Mouse (Mus musculus) embryonic facial prominence, embryonic 13.5 days (tissue): ENCODE results near the gene Rusc1. TPM values are rescaled to one million over a fixed set of nuclear protein-coding genes. Genes with fewer than 3 reads are reported as not detected.
A peak's percentile ranks its signal among the peaks of the same experiment; 100 is the strongest.

ENCODE experiments used
- ATAC-seq: fragments of 200-750 bp; cut with Nextera tagmentation; 2 replicates; pipeline ENCODE4 v1.8.0; 2017; ENCODE audit warnings: low read depth; ENCODE audit not compliant: insufficient number of reproducible peaks, insufficient read depth, low FRiP score, low TSS enrichment
- H3K27ac ChIP-seq: fragments of 300-500 bp; sonication (generic); 2 replicates; pipeline ENCODE4 v1.5.1; 2015; ENCODE audit warnings: moderate library complexity, mild to moderate bottlenecking, inconsistent platforms
- H3K27me3 ChIP-seq: fragments of 300-500 bp; sonication (generic); 2 replicates; pipeline ENCODE4 v1.6.1; 2015; ENCODE audit warnings: mild to moderate bottlenecking, inconsistent platforms
- H3K36me3 ChIP-seq: fragments of 300-500 bp; sonication (generic); 2 replicates; pipeline ENCODE4 v1.6.1; 2015; ENCODE audit warnings: mild to moderate bottlenecking, inconsistent platforms
- H3K4me1 ChIP-seq: fragments of 300-500 bp; sonication (generic); 2 replicates; pipeline ENCODE4 v1.6.1; 2015; ENCODE audit warnings: inconsistent platforms
- H3K4me2 ChIP-seq: fragments of 300-500 bp; sonication (generic); 2 replicates; pipeline ENCODE4 v1.6.1; 2015; ENCODE audit warnings: moderate library complexity, mild to moderate bottlenecking, inconsistent platforms
- H3K4me3 ChIP-seq: fragments of 300-500 bp; sonication (generic); 2 replicates; pipeline ENCODE4 v1.5.1; 2015; ENCODE audit warnings: mild to moderate bottlenecking, inconsistent platforms
- H3K9ac ChIP-seq: fragments of 300-500 bp; sonication (generic); 2 replicates; pipeline ENCODE4 v1.6.1; 2015; ENCODE audit warnings: mild to moderate bottlenecking, inconsistent platforms
- H3K9me3 ChIP-seq: fragments of 300-500 bp; sonication (generic); 2 replicates; pipeline ENCODE4 v1.6.1; 2016; ENCODE audit warnings: inconsistent platforms
- WGBS: fragments of 180-500 bp; shearing (Covaris S2); methylation state at CpG from one replicate; pipeline ENCODE4 v1.1.7; 2015; ENCODE audit warnings: mixed read lengths; 5-methylcytosine and 5-hydroxymethylcytosine counted together
- polyA plus RNA-seq: library from polyadenylated mRNA; unstranded; fragments of >200 nt; fragmentation: Nextera tagmentation; extraction: Ambion mirVana; gene quantifications from 2 replicates; pipeline ENCODE4 v1.2.1, GENCODE M21; 2015

The Rusc1 gene
- polyA plus RNA-seq, result 23.3 and 25.0 TPM in 2 replicates

- no peaks in the 10 kb centered on the region for H3K9me3 ChIP-seq
- H3K4me1 ChIP-seq, result peaks cover 34% of the 10 kb centered on the region
- peak within 1 kb of the TSS; percentile 99 for H3K4me2 ChIP-seq
- peaks cover 25% of the 10 kb centered on the region for H3K27me3 ChIP-seq
- peak within 1 kb of the TSS; percentile 76 for H3K9ac ChIP-seq
- peak within 1 kb of the TSS; percentile 64 for H3K4me3 ChIP-seq
- no peak within 1 kb of the TSS for H3K27ac ChIP-seq
- H3K36me3 ChIP-seq, result peaks cover 51% of the 10 kb centered on the region
- ATAC-seq, result peak; percentile 72
- WGBS, result under 1% methylated on average over 18 of the region's 18 CpGs
Observed at GRCm38 (mm10) chr3:89093175-89093574, at the start of gene Rusc1. Gene Rusc1 (minus strand): TSS chr3:89093311.

- Histone ChIP-seq H3K27me3 (peaks cover 15% of the 10 kb centered on the region; the same call in 1 of the 2 replicates), H3K36me3 (no peaks in the 10 kb centered on the region), H3K4me1 (peaks cover 10% of the 10 kb centered on the region), H3K9me3 (no peaks in the 10 kb centered on the region), H3K4me2 (no peak overlapping the region), H3K4me3 (no peak overlapping the region), H3K9ac (no peak overlapping the region), H3K27ac (no peak overlapping the region)
- no peak for ATAC-seq
- 36% methylated on average over 9 of the region's 9 CpGs for WGBS
Observed at GRCm38 (mm10) chr3:89136365-89136764, 43.3 kb upstream of the Rusc1 start.

GRCm38 (mm10) chr3:89135958-89136357 is 42.8 kb upstream of the Rusc1 start, which contains the start of gene Pklr:
Gene Pklr (plus strand): TSS chr3:89136142.
- no peak for ATAC-seq
- H3K4me3 ChIP-seq, result no peak within 1 kb of the TSS
- no peak within 1 kb of the TSS for H3K9ac ChIP-seq
- H3K4me1 ChIP-seq, result peaks cover 10% of the 10 kb centered on the region
- 49% methylated on average over 3 of the region's 3 CpGs for WGBS
- H3K36me3 ChIP-seq, result no peaks in the 10 kb centered on the region
- H3K4me2 ChIP-seq, result no peak within 1 kb of the TSS
- H3K27me3 ChIP-seq, result peaks cover 15% of the 10 kb centered on the region; the same call in 1 of the 2 replicates
- no peaks in the 10 kb centered on the region for H3K9me3 ChIP-seq
- no peak within 1 kb of the TSS for H3K27ac ChIP-seq

GRCm38 (mm10) chr3:89133752-89134151 is 40.6 kb upstream of the Rusc1 start:
- Histone ChIP-seq H3K4me3 (no peak overlapping the region), H3K27me3 (peaks cover 15% of the 10 kb centered on the region; the same call in 1 of the 2 replicates), H3K9ac (no peak overlapping the region), H3K9me3 (no peaks in the 10 kb centered on the region), H3K36me3 (no peaks in the 10 kb centered on the region), H3K4me1 (peaks cover 10% of the 10 kb centered on the region), H3K27ac (no peak overlapping the region), H3K4me2 (no peak overlapping the region)
- WGBS, result 94% methylated on average over 1 of the region's 1 CpGs
- no peak for ATAC-seq

- Histone ChIP-seq H3K27me3 (peaks cover 15% of the 10 kb centered on the region; the same call in 1 of the 2 replicates), H3K4me1 (peaks cover 10% of the 10 kb centered on the region), H3K27ac (no peak overlapping the region), H3K9me3 (no peaks in the 10 kb centered on the region), H3K4me2 (no peak overlapping the region), H3K9ac (no peak overlapping the region), H3K4me3 (no peak overlapping the region), H3K36me3 (no peaks in the 10 kb centered on the region)
- ATAC-seq, result no peak
- WGBS, result 84% methylated on average over 7 of the region's 7 CpGs
Observed at GRCm38 (mm10) chr3:89133063-89133450, 39.9 kb upstream of the Rusc1 start.

- H3K9ac ChIP-seq, result peak overlapping the region; percentile 62
- peaks cover 10% of the 10 kb centered on the region for H3K4me1 ChIP-seq
- peak overlapping the region; percentile 40 for H3K4me3 ChIP-seq
- H3K4me2 ChIP-seq, result peak overlapping the region; percentile 73
- 0 out of 2 replicates have a peak, but pooled peaks have one; percentile 32 for ATAC-seq
- H3K36me3 ChIP-seq, result no peaks in the 10 kb centered on the region
- H3K27ac ChIP-seq, result no peak overlapping the region
- 15% methylated on average over 30 of the region's 30 CpGs for WGBS
- H3K9me3 ChIP-seq, result no peaks in the 10 kb centered on the region
- H3K27me3 ChIP-seq, result peaks cover 15% of the 10 kb centered on the region; the same call in 1 of the 2 replicates
Observed at GRCm38 (mm10) chr3:89132285-89133062, 39.4 kb upstream of the Rusc1 start.

- H3K4me2 ChIP-seq, result peak overlapping the region; percentile 73
- H3K4me1 ChIP-seq, result peaks cover 10% of the 10 kb centered on the region
- H3K9ac ChIP-seq, result peak overlapping the region; percentile 62
- ATAC-seq, result no peak
- H3K27me3 ChIP-seq, result peaks cover 15% of the 10 kb centered on the region; the same call in 1 of the 2 replicates
- no peak overlapping the region for H3K27ac ChIP-seq
- WGBS, result 37% methylated on average over 4 of the region's 4 CpGs
- no peaks in the 10 kb centered on the region for H3K9me3 ChIP-seq
- peak overlapping the region; percentile 40 for H3K4me3 ChIP-seq
- H3K36me3 ChIP-seq, result no peaks in the 10 kb centered on the region
Observed at GRCm38 (mm10) chr3:89131816-89132215, 38.7 kb upstream of the Rusc1 start.

GRCm38 (mm10) chr3:89129908-89130307 is 36.8 kb upstream of the Rusc1 start:
- Histone ChIP-seq H3K27ac (no peak overlapping the region), H3K4me1 (peaks cover 10% of the 10 kb centered on the region), H3K9ac (no peak overlapping the region), H3K4me2 (no peak overlapping the region), H3K27me3 (peaks cover 8% of the 10 kb centered on the region; the same call in 1 of the 2 replicates), H3K4me3 (no peak overlapping the region), H3K9me3 (no peaks in the 10 kb centered on the region), H3K36me3 (no peaks in the 10 kb centered on the region)
- ATAC-seq, result no peak
- 90% methylated on average over 3 of the region's 3 CpGs for WGBS

- no peak for ATAC-seq
- Histone ChIP-seq H3K27me3 (no peaks in the 10 kb centered on the region), H3K27ac (no peak overlapping the region), H3K4me3 (no peak overlapping the region), H3K9ac (no peak overlapping the region), H3K36me3 (no peaks in the 10 kb centered on the region), H3K4me2 (no peak overlapping the region), H3K9me3 (no peaks in the 10 kb centered on the region), H3K4me1 (no peaks in the 10 kb centered on the region)
- WGBS, result 89% methylated on average over 3 of the region's 3 CpGs
Observed at GRCm38 (mm10) chr3:89125981-89126380, 32.9 kb upstream of the Rusc1 start.

- Histone ChIP-seq H3K4me2 (no peak overlapping the region), H3K27ac (no peak overlapping the region), H3K4me3 (no peak overlapping the region), H3K9ac (no peak overlapping the region), H3K27me3 (no peaks in the 10 kb centered on the region), H3K4me1 (no peaks in the 10 kb centered on the region), H3K9me3 (no peaks in the 10 kb centered on the region), H3K36me3 (no peaks in the 10 kb centered on the region)
- ATAC-seq, result no peak
- 78% methylated on average over 3 of the region's 3 CpGs for WGBS
Observed at GRCm38 (mm10) chr3:89124241-89124640, 31.1 kb upstream of the Rusc1 start.

GRCm38 (mm10) chr3:89123313-89123712 is 30.2 kb upstream of the Rusc1 start:
- no peak for ATAC-seq
- Histone ChIP-seq H3K4me3 (no peak overlapping the region), H3K4me2 (no peak overlapping the region), H3K27ac (no peak overlapping the region), H3K9me3 (no peaks in the 10 kb centered on the region), H3K27me3 (no peaks in the 10 kb centered on the region), H3K4me1 (no peaks in the 10 kb centered on the region), H3K9ac (no peak overlapping the region), H3K36me3 (no peaks in the 10 kb centered on the region)
- WGBS, result 75% methylated on average over 2 of the region's 2 CpGs

GRCm38 (mm10) chr3:89115522-89115921 is 22.4 kb upstream of the Rusc1 start:
- no peak overlapping the region for H3K4me3 ChIP-seq
- no peak overlapping the region for H3K9ac ChIP-seq
- H3K9me3 ChIP-seq, result no peaks in the 10 kb centered on the region
- no peaks in the 10 kb centered on the region for H3K4me1 ChIP-seq
- H3K36me3 ChIP-seq, result no peaks in the 10 kb centered on the region
- ATAC-seq, result no peak
- H3K27me3 ChIP-seq, result no peaks in the 10 kb centered on the region
- no peak overlapping the region for H3K27ac ChIP-seq
- 11% methylated on average over 2 of the region's 2 CpGs for WGBS
- H3K4me2 ChIP-seq, result no peak overlapping the region
